Mouse (Mus musculus) right cerebral cortex, postnatal 25 days (tissue): ENCODE measurements around the gene Olfr1291-ps1.

Experiments
- DNase-seq: peaks from one replicate; pipeline ENCODE4 v3.0.0; 2022

Gene Olfr1291-ps1

DNA sequence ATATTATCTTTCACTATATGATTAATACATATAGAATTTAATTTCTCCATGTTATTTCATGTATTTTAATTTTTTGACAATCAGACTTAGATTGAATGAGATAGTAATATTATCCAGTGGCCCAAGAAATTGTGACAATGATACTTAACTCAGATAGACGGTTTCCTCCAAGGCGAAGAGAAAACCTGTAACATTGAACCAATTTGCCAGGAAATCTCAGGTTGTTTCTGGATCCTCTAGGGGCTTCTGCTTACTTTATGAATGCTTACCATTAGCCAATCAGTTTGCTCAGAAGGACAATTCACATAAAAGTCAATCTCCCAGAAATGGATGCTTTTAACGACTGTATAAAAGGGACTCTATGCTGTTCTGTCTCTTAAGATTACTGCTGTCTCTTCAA, at the start of gene Olfr1291-ps1:
Olfr1291-ps1 (plus strand) TSS at position 301 of the 400 bp plus-strand sequence.
- no peak for DNase-seq

DNA sequence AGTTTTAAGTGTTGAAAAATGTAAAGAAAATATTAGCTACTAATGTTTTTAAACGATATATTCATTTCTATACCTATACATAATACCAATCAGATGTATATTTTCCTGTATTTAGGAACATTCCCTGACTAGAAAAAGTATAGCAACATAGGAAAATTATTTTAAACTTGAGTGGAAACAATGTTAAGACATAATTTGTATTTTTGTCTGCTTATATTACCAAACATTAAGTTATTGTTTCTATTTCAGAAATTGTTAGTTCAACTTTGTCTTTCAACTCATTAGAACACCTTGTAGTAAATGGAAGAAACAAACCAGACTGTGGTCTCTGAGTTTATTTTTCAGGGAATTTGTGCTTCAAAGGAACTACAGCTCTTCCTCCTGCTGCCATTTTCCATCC, 48.1 kb upstream of the Olfr1291-ps1 start, which contains the start of gene Olfr1287:
Olfr1287 (plus strand) TSS at position 301 of the 400 bp plus-strand sequence.
- no peak for DNase-seq

DNA sequence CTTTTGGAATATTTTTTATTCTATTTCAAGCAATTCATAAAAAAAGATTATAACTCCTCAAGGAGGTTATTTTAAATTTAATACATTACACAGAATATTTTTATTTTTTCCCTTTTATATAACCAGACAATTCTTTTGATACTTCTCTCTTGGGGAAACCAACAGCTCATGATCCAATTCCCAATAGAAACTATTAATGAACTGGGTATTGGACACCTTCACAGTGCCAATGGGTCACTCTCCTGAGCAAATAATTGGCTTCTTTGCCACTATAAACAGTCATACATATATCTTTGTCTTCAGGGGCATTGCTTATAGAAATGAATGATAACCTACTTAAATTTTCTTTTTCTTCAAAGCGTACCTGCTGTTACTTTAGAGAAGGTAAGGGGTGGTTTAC, 23.2 kb upstream of the Olfr1291-ps1 start, which contains the start of gene Olfr1288:
Olfr1288 (plus strand) TSS at position 301 of the 400 bp plus-strand sequence.
- no peak for DNase-seq

DNA sequence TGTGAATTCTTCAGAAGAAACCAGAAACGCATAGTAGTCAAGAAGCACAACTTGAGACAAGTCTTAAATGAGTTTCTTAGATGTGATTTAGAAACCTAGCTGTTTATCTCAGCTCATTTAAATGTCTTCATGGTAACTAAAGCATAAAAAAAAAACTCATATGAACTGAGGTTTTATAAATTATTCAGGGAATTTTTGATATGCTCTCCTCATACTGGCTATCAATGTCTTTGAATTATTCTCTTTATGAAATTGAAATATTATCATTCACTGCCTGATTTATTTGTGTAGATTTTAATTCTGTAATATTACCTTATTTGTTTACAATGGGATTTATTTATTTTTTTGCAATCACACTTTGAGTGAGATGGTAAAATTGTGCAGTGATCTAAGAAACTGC, 16.5 kb upstream of the Olfr1291-ps1 start, which contains the start of gene Olfr1289:
Olfr1289 (plus strand) TSS at position 301 of the 400 bp plus-strand sequence.
- DNase-seq, result no peak

DNA sequence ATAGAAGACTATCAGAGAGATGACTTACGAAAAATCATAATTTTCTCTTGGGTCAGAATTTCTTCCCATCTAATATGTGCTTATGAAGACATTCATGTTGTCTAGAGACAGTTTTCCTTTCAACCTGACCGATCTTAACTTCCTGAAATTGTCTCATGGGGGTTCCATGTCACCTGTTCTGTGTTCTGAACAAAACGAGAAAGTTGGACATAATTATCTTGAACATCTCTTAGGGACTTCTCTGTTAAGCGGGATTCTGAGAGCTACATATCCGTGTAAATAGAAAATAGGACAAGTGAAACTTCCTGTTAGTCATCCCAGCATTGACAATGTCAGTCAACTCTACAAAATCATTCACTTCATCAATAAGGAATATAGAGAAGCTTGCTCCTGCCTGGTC, 3.3 kb upstream of the Olfr1291-ps1 start, which contains the start of gene Olfr1290:
Olfr1290 (minus strand) TSS at position 101 of the 400 bp plus-strand sequence.
- no peak for DNase-seq

DNA sequence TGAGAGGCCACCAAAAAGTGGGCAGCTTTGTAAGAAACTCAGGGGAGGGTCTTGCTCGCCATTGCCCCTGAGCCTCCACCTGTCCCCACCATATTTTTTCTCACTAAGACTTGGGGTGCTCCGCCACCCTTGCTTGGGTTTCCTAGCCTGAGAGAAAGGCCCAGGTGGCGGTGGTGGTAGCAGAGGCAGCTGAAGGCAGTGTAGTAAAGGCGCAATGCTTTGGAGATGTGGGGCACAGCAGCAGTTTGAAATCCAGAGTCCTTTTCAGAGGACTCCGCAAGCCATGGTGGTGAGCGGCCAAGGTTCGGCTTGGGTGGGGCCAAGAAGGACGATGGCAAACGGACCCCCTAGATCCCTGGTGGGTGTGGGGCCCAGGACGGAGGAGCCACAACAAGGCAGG, 20.5 kb downstream of the Olfr1291-ps1 start:
- no peak for DNase-seq

DNA sequence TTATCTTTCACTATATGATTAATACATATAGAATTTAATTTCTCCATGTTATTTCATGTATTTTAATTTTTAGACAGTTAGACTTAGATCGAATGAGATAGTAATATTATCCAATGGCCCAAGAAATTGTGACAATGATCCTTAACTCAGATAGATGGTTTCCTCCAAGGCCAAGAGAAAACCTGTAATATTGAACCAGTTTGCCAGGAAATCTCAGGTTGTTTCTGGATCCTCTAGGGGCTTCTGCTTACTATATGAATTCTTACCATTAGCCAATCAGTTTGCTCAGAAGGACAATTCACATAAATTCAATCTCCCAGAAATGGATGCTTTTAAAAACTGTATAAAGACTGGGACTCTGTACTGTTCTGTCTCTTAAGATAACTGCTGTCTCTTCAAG, 27.9 kb downstream of the Olfr1291-ps1 start, which contains the start of gene Olfr1293-ps:
Olfr1293-ps (plus strand) TSS at position 301 of the 400 bp plus-strand sequence.
- DNase-seq, result no peak

DNA sequence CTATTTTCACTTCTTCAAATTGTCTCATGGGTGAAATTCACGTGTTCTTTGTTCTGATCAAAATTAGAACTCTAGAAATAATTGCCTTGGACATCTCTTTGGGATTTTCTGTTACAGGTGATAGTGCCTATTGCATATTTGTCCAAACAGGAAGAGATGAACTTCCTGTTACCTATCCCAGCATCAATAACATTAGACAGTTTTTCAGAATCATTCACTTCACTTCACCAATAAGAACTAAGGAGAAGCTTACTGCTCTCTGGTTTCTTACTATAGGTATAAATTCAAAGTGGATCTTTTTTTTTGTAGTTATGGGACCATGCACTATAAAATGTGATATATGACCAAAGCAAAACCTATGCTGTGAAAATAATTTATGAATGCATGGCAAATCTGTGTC, 43.2 kb downstream of the Olfr1291-ps1 start, which contains the start of gene Olfr1294:
Olfr1294 (minus strand) TSS at position 101 of the 400 bp plus-strand sequence.
- no peak for DNase-seq
